Mouse (Mus musculus) heart, embryonic 15.5 days (tissue): ENCODE data around the gene Olfr638. TPM values are rescaled to one million over a fixed set of nuclear protein-coding genes. Genes with fewer than 3 reads are reported as not detected.
"Not testable (repeated sequence)": the region's sequence is repeated elsewhere in the genome, so short reads cannot be mapped to it uniquely, and the experiment has no call there.

Source experiments
- ATAC-seq: fragments of 200-750 bp; cut with Nextera tagmentation; replicated peaks from 2 replicates; pipeline ENCODE4 v1.8.0; 2017; ENCODE audit warnings: low read depth, moderate TSS enrichment; ENCODE audit not compliant: insufficient number of reproducible peaks, insufficient read depth, low FRiP score
- H3K27ac ChIP-seq: fragments of 300-500 bp; sonication (generic); 2 replicates; pipeline ENCODE4 v1.5.1; 2015; ENCODE audit warnings: mild to moderate bottlenecking, inconsistent platforms
- H3K27me3 ChIP-seq: fragments of 300-500 bp; sonication (generic); 2 replicates; pipeline ENCODE4 v1.6.1; 2015; ENCODE audit warnings: inconsistent platforms
- H3K36me3 ChIP-seq: fragments of 300-500 bp; sonication (generic); 2 replicates; pipeline ENCODE4 v1.6.1; 2015; ENCODE audit warnings: mild to moderate bottlenecking, inconsistent platforms
- H3K4me1 ChIP-seq: fragments of 300-500 bp; sonication (generic); replicated peaks from 2 replicates; pipeline ENCODE4 v1.6.1; 2015; ENCODE audit warnings: inconsistent platforms
- H3K4me2 ChIP-seq: fragments of 300-500 bp; sonication (generic); 2 replicates; pipeline ENCODE4 v1.6.1; 2015; ENCODE audit warnings: inconsistent platforms, mild to moderate bottlenecking, moderate library complexity
- H3K4me3 ChIP-seq: fragments of 300-500 bp; sonication (generic); 2 replicates; pipeline ENCODE4 v1.5.1; 2015; ENCODE audit warnings: mild to moderate bottlenecking, inconsistent platforms
- H3K9ac ChIP-seq: fragments of 300-500 bp; sonication (generic); 2 replicates; pipeline ENCODE4 v1.6.1; 2015; ENCODE audit warnings: mild to moderate bottlenecking, inconsistent platforms
- H3K9me3 ChIP-seq: fragments of 300-500 bp; sonication (generic); replicated peaks from 2 replicates; pipeline ENCODE4 v1.6.1; 2016; ENCODE audit warnings: inconsistent platforms
- WGBS: fragments of 180-500 bp; shearing (Covaris S2); methylation state at CpG from one replicate; pipeline ENCODE4 v1.1.7; 2015; ENCODE audit warnings: mixed read lengths; 5-methylcytosine and 5-hydroxymethylcytosine counted together
- polyA plus RNA-seq: library from polyadenylated mRNA; unstranded; fragments of >200 nt; fragmentation: Nextera tagmentation; extraction: Ambion mirVana; gene quantifications from 2 replicates; pipeline ENCODE4 v1.2.1, GENCODE M21; 2015

Olfr638 gene
- not detected in 2 replicates for polyA plus RNA-seq

- Histone ChIP-seq H3K27me3 (no peaks in the 10 kb centered on the region), H3K4me1 (no peaks in the 10 kb centered on the region), H3K9ac (no peak within 1 kb of the TSS), H3K27ac (no peak within 1 kb of the TSS), H3K9me3 (no peaks in the 10 kb centered on the region), H3K4me2 (no peak within 1 kb of the TSS), H3K36me3 (no peaks in the 10 kb centered on the region), H3K4me3 (no peak within 1 kb of the TSS)
- no peak for ATAC-seq
Observed at GRCm38 (mm10) chr7:103998446-103998845, at the start of gene Olfr638. TSS of gene Olfr638 (plus strand) at chr7:103998746.

- H3K36me3 ChIP-seq, H3K4me2 ChIP-seq, H3K9ac ChIP-seq, H3K4me3 ChIP-seq, H3K9me3 ChIP-seq, H3K27me3 ChIP-seq, H3K4me1 ChIP-seq, H3K27ac ChIP-seq, ATAC-seq: not testable (repeated sequence)
- WGBS = 90% methylated on average over 22 of the region's 22 CpGs
Observed at GRCm38 (mm10) chr7:103966873-103967272, 31.7 kb upstream of the Olfr638 start.

GRCm38 (mm10) chr7:103970852-103971251, 27.7 kb upstream of the Olfr638 start, which contains the start of gene Olfr635:
TSS of gene Olfr635 (plus strand) at chr7:103971152.
- no peaks in the 10 kb centered on the region for H3K4me1 ChIP-seq

GRCm38 (mm10) chr7:103971782-103972181, 26.8 kb upstream of the Olfr638 start:
- Histone ChIP-seq H3K4me1 (no peaks in the 10 kb centered on the region), H3K4me3 (no peak overlapping the region), H3K27ac (no peak overlapping the region), H3K9ac (no peak overlapping the region), H3K4me2 (no peak overlapping the region), H3K9me3 (no peaks in the 10 kb centered on the region), H3K36me3 (no peaks in the 10 kb centered on the region), H3K27me3 (no peaks in the 10 kb centered on the region)
- 48% methylated on average over 1 of the region's 1 CpGs for WGBS
- no peak for ATAC-seq

More at GRCm38 (mm10) chr7:103970852-103971251, 27.7 kb upstream of the Olfr638 start, which contains the start of gene Olfr635:
- no peaks in the 10 kb centered on the region for H3K9me3 ChIP-seq
- no peak for ATAC-seq
- no peak within 1 kb of the TSS for H3K9ac ChIP-seq
- H3K4me2 ChIP-seq = no peak within 1 kb of the TSS
- H3K27ac ChIP-seq = no peak within 1 kb of the TSS
- no peak within 1 kb of the TSS for H3K4me3 ChIP-seq
- H3K27me3 ChIP-seq = no peaks in the 10 kb centered on the region
- WGBS = 76% methylated on average over 1 of the region's 1 CpGs
- H3K36me3 ChIP-seq = no peaks in the 10 kb centered on the region

GRCm38 (mm10) chr7:103999124-103999523, 578 bp downstream of the Olfr638 start:
- Histone ChIP-seq H3K27ac (no peak overlapping the region), H3K27me3 (no peaks in the 10 kb centered on the region), H3K4me3 (no peak overlapping the region)

GRCm38 (mm10) chr7:104017203-104017602, 18.7 kb downstream of the Olfr638 start, which contains the start of gene Olfr639:
TSS of gene Olfr639 (minus strand) at chr7:104017303.
- no peak for ATAC-seq
- Histone ChIP-seq H3K4me3 (no peak within 1 kb of the TSS), H3K4me2 (no peak within 1 kb of the TSS), H3K9ac (no peak within 1 kb of the TSS), H3K27ac (no peak within 1 kb of the TSS), H3K9me3 (no peaks in the 10 kb centered on the region), H3K27me3 (no peaks in the 10 kb centered on the region), H3K4me1 (no peaks in the 10 kb centered on the region), H3K36me3 (no peaks in the 10 kb centered on the region)

More at GRCm38 (mm10) chr7:103999124-103999523, 578 bp downstream of the Olfr638 start:
- Histone ChIP-seq H3K9ac (no peak overlapping the region), H3K36me3 (no peaks in the 10 kb centered on the region), H3K4me2 (no peak overlapping the region), H3K4me1 (no peaks in the 10 kb centered on the region), H3K9me3 (no peaks in the 10 kb centered on the region)
- ATAC-seq = no peak

GRCm38 (mm10) chr7:104018953-104019352, 20.4 kb downstream of the Olfr638 start:
- H3K4me3 ChIP-seq = no peak overlapping the region
- H3K4me1 ChIP-seq = no peaks in the 10 kb centered on the region
- 71% methylated on average over 1 of the region's 1 CpGs for WGBS
- H3K27ac ChIP-seq = no peak overlapping the region
- no peaks in the 10 kb centered on the region for H3K27me3 ChIP-seq
- no peak overlapping the region for H3K4me2 ChIP-seq
- ATAC-seq = no peak
- no peaks in the 10 kb centered on the region for H3K9me3 ChIP-seq
- no peaks in the 10 kb centered on the region for H3K36me3 ChIP-seq
- no peak overlapping the region for H3K9ac ChIP-seq

- Histone ChIP-seq H3K9ac (no peak overlapping the region), H3K27me3 (no peaks in the 10 kb centered on the region), H3K36me3 (no peaks in the 10 kb centered on the region), H3K4me2 (no peak overlapping the region), H3K4me3 (no peak overlapping the region), H3K4me1 (no peaks in the 10 kb centered on the region), H3K27ac (no peak overlapping the region), H3K9me3 (no peaks in the 10 kb centered on the region)
- no peak for ATAC-seq
- WGBS = 81% methylated on average over 6 of the region's 6 CpGs
Observed at GRCm38 (mm10) chr7:104021651-104022050, 23.1 kb downstream of the Olfr638 start.

- Histone ChIP-seq H3K27me3 (no peaks in the 10 kb centered on the region), H3K27ac (no peak within 1 kb of the TSS), H3K9ac (no peak within 1 kb of the TSS), H3K4me2 (no peak within 1 kb of the TSS), H3K4me1 (no peaks in the 10 kb centered on the region), H3K9me3 (no peaks in the 10 kb centered on the region), H3K4me3 (no peak within 1 kb of the TSS), H3K36me3 (no peaks in the 10 kb centered on the region)
- WGBS = 72% methylated on average over 6 of the region's 6 CpGs
- no peak for ATAC-seq
Observed at GRCm38 (mm10) chr7:104025473-104025872, 26.9 kb downstream of the Olfr638 start, which contains the start of gene Olfr640. TSS of gene Olfr640 (minus strand) at chr7:104025573.

GRCm38 (mm10) chr7:104026978-104027377, 28.4 kb downstream of the Olfr638 start:
- ATAC-seq = no peak
- Histone ChIP-seq H3K4me3 (no peak overlapping the region), H3K9me3 (no peaks in the 10 kb centered on the region), H3K4me1 (no peaks in the 10 kb centered on the region), H3K27me3 (no peaks in the 10 kb centered on the region), H3K27ac (no peak overlapping the region), H3K9ac (no peak overlapping the region), H3K4me2 (no peak overlapping the region), H3K36me3 (no peaks in the 10 kb centered on the region)
- 73% methylated on average over 3 of the region's 3 CpGs for WGBS

GRCm38 (mm10) chr7:104035145-104035544, 36.6 kb downstream of the Olfr638 start, which contains the start of gene Olfr641:
TSS of gene Olfr641 (plus strand) at chr7:104035445.
- ATAC-seq = no peak
- H3K36me3 ChIP-seq = no peaks in the 10 kb centered on the region
- no peak within 1 kb of the TSS for H3K4me3 ChIP-seq
- no peaks in the 10 kb centered on the region for H3K27me3 ChIP-seq
- H3K9me3 ChIP-seq = no peaks in the 10 kb centered on the region
- 63% methylated on average over 1 of the region's 1 CpGs for WGBS
- H3K4me2 ChIP-seq = no peak within 1 kb of the TSS
- H3K27ac ChIP-seq = no peak within 1 kb of the TSS
- no peaks in the 10 kb centered on the region for H3K4me1 ChIP-seq
- H3K9ac ChIP-seq = no peak within 1 kb of the TSS

GRCm38 (mm10) chr7:104050745-104051144, 52.2 kb downstream of the Olfr638 start:
- H3K4me2 ChIP-seq = no peak overlapping the region
- H3K4me1 ChIP-seq = no peaks in the 10 kb centered on the region
- no peak overlapping the region for H3K4me3 ChIP-seq
- H3K9ac ChIP-seq = no peak overlapping the region
- ATAC-seq = no peak
- no peak overlapping the region for H3K27ac ChIP-seq
- WGBS = 82% methylated on average over 4 of the region's 4 CpGs
- no peaks in the 10 kb centered on the region for H3K9me3 ChIP-seq
- H3K36me3 ChIP-seq = no peaks in the 10 kb centered on the region
- no peaks in the 10 kb centered on the region for H3K27me3 ChIP-seq
